In the genomic region with DNA sequence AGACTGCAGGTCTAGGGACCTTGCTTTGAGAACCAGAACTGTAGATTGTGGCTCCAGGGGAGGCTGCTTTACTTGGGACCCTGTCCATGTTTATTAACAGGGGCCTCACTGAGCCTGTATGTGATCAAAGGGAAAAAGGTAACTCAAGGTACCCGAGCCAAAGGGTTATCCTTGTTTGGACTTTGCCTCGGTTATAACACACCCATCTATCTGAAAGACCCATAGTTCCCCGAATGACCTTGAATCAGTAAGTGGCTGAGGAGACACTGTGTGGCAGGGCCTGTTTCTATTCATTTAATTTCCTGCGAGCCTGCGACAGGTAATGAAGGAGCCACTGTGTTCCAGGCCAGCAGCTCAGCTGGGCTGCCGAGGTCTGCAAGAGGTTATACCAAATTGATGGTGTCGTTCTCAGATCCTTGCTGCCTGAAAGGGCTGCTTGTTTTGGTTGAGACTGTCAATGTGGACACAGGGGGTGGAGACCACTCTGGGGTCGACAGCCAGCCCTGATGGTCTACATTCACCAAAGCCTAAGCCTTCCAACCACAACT, we compare ENCODE assay signal across 15 mouse cellular contexts. TPM values are rescaled to one million over a fixed set of nuclear protein-coding genes. Genes with fewer than 3 reads are reported as not detected.
A peak's percentile ranks its signal among the peaks of the same experiment; 100 is the strongest.
DNase-seq lines count a peak whose midpoint lies in the region; ATAC-seq lines count a peak whose summit lies in the region.
"Had no signal": no experiment of that assay in that cellular context is flagged by ENCODE, and none has a peak within 500 bp of the region (broad histone marks: within the 10 kb centered on the region; RNA-seq: fewer than 3 reads in every experiment).

No protein-coding gene starts in this region.

- H3K36me3 ChIP-seq in forebrain, embryonic 12.5 days (replicated peaks): peaks cover 10% of the 10 kb centered on the region
- H3K36me3 ChIP-seq in forebrain, embryonic 11.5 days (ENCODE audit: control insufficient read depth, insufficient read depth, low read length): no peaks in the 10 kb centered on the region
- peaks cover 3% of the 10 kb centered on the region; the same call in 1 of the 2 replicates for H3K36me3 ChIP-seq in limb, embryonic 11.5 days (ENCODE audit: control insufficient read depth, insufficient read depth, low read length)
- H3K36me3 ChIP-seq in limb, embryonic 10.5 days: peaks cover 50% of the 10 kb centered on the region
- peaks cover 24% of the 10 kb centered on the region for H3K36me3 ChIP-seq in embryonic facial prominence, embryonic 13.5 days

- WGBS in forebrain, embryonic 12.5 days: 74% methylated on average over 8 of the region's 8 CpGs
- 68% methylated on average over 8 of the region's 8 CpGs for WGBS in forebrain, embryonic 11.5 days
- 55% methylated on average over 8 of the region's 8 CpGs for WGBS in limb, embryonic 11.5 days
- 63% methylated on average over 8 of the region's 8 CpGs for WGBS in limb, embryonic 10.5 days
- 23% methylated on average over 8 of the region's 8 CpGs for WGBS in embryonic facial prominence, embryonic 13.5 days

- H3K27me3 ChIP-seq in forebrain, embryonic 12.5 days: no peaks in the 10 kb centered on the region
- H3K27me3 ChIP-seq in forebrain, embryonic 11.5 days (ENCODE audit: control insufficient read depth, insufficient read depth, low read length): no peaks in the 10 kb centered on the region
- no peaks in the 10 kb centered on the region for H3K27me3 ChIP-seq in limb, embryonic 11.5 days (ENCODE audit: control insufficient read depth, insufficient read depth, low read length)
- H3K27me3 ChIP-seq in limb, embryonic 10.5 days (ENCODE audit: low read depth, poor library complexity, severe bottlenecking): no peaks in the 10 kb centered on the region
- no peaks in the 10 kb centered on the region for H3K27me3 ChIP-seq in embryonic facial prominence, embryonic 13.5 days
- H3K27me3 ChIP-seq: CH12.LX; embryonic facial prominence, embryonic 15.5 days; liver, embryonic 12.5 days had no signal

- no peak overlapping the region for H3K4me2 ChIP-seq in forebrain, embryonic 12.5 days
- H3K4me2 ChIP-seq in forebrain, embryonic 11.5 days (ENCODE audit: low read depth, low read length, severe bottlenecking): no peak overlapping the region
- no peak overlapping the region for H3K4me2 ChIP-seq in limb, embryonic 11.5 days (ENCODE audit: low read depth, severe bottlenecking)
- no peak overlapping the region for H3K4me2 ChIP-seq in embryonic facial prominence, embryonic 13.5 days
- H3K4me2 ChIP-seq: embryonic facial prominence, embryonic 15.5 days; liver, embryonic 12.5 days had no signal

- ATAC-seq in forebrain, embryonic 12.5 days (ENCODE audit: low FRiP score): no peak
- no peak for ATAC-seq in forebrain, embryonic 11.5 days (replicated peaks; ENCODE audit: low FRiP score)
- no peak for ATAC-seq in limb, embryonic 11.5 days (ENCODE audit: insufficient number of reproducible peaks, low FRiP score, low TSS enrichment, low read depth)
- ATAC-seq in embryonic facial prominence, embryonic 13.5 days (ENCODE audit: insufficient number of reproducible peaks, insufficient read depth, low FRiP score, low TSS enrichment, low read depth): peak; percentile 52
- ATAC-seq: liver, embryonic 12.5 days had no signal

- peaks cover 5% of the 10 kb centered on the region for H3K4me1 ChIP-seq in forebrain, embryonic 12.5 days
- no peaks in the 10 kb centered on the region for H3K4me1 ChIP-seq in forebrain, embryonic 11.5 days (replicated peaks; ENCODE audit: control insufficient read depth, insufficient read depth, low read length)
- no peaks in the 10 kb centered on the region for H3K4me1 ChIP-seq in limb, embryonic 11.5 days (ENCODE audit: control insufficient read depth, insufficient read depth, low read length)
- H3K4me1 ChIP-seq in limb, embryonic 10.5 days: peaks cover 24% of the 10 kb centered on the region
- peaks cover 14% of the 10 kb centered on the region for H3K4me1 ChIP-seq in embryonic facial prominence, embryonic 13.5 days
- H3K4me1 ChIP-seq: liver, embryonic 12.5 days had no signal

- no peaks in the 10 kb centered on the region for H3K9me3 ChIP-seq in forebrain, embryonic 12.5 days
- H3K9me3 ChIP-seq in forebrain, embryonic 11.5 days (ENCODE audit: control insufficient read depth, low read length): no peaks in the 10 kb centered on the region
- H3K9me3 ChIP-seq in limb, embryonic 11.5 days (ENCODE audit: control insufficient read depth, low read length): no peaks in the 10 kb centered on the region
- no peaks in the 10 kb centered on the region for H3K9me3 ChIP-seq in limb, embryonic 10.5 days (replicated peaks)
- H3K9me3 ChIP-seq in embryonic facial prominence, embryonic 13.5 days: peaks cover 8% of the 10 kb centered on the region; the same call in 1 of the 2 replicates
- H3K9me3 ChIP-seq: embryonic facial prominence, embryonic 15.5 days; liver, embryonic 12.5 days had no signal

- no peak overlapping the region for H3K4me3 ChIP-seq in forebrain, embryonic 12.5 days (replicated peaks)
- H3K4me3 ChIP-seq in forebrain, embryonic 11.5 days (ENCODE audit: low read depth, low read length): no peak overlapping the region
- H3K4me3 ChIP-seq in limb, embryonic 11.5 days (ENCODE audit: low read depth, low read length): no peak overlapping the region
- H3K4me3 ChIP-seq in limb, embryonic 10.5 days: no peak overlapping the region
- no peak overlapping the region for H3K4me3 ChIP-seq in embryonic facial prominence, embryonic 13.5 days
- H3K4me3 ChIP-seq: embryonic facial prominence, embryonic 15.5 days; forebrain, embryonic 10.5 days; liver, embryonic 12.5 days had no signal

- no peak for DNase-seq in forebrain, embryonic 11.5 days (ENCODE audit: low spot score)
- peak; percentile 37 for DNase-seq in limb, embryonic 11.5 days (ENCODE audit: low spot score)
- no peak for DNase-seq in limb, embryonic 10.5 days (ENCODE audit: low spot score)
- DNase-seq in mesoderm, embryonic 11.5 days (ENCODE audit: low read depth, low spot score): peak; percentile 12
- no peak for DNase-seq in ovary, postnatal 36 days (ENCODE audit: low spot score)
- no peak for DNase-seq in left cerebral cortex, postnatal 4 days
- DNase-seq: cerebellum, adult 11 months; gastrocnemius, postnatal 25 days; thymus, adult 18-20 months had no signal

- H3K27ac ChIP-seq in forebrain, embryonic 12.5 days: peak overlapping the region; percentile 37; the same call in 1 of the 2 replicates
- H3K27ac ChIP-seq in forebrain, embryonic 11.5 days (ENCODE audit: low read depth, low read length): no peak overlapping the region
- no peak overlapping the region; the same call in 1 of the 2 replicates for H3K27ac ChIP-seq in limb, embryonic 11.5 days (replicated peaks; ENCODE audit: low read depth, low read length)
- no peak overlapping the region for H3K27ac ChIP-seq in limb, embryonic 10.5 days
- peak overlapping the region; percentile 33; the same call in 1 of the 2 replicates for H3K27ac ChIP-seq in embryonic facial prominence, embryonic 13.5 days
- H3K27ac ChIP-seq: embryonic facial prominence, embryonic 15.5 days; forebrain, embryonic 10.5 days; liver, embryonic 12.5 days had no signal

- intact Hi-C loops in left cerebral cortex, postnatal 4 days (cut with DNase I): no loop called here

- no peak overlapping the region for H3K9ac ChIP-seq in forebrain, embryonic 12.5 days
- no peak overlapping the region for H3K9ac ChIP-seq in forebrain, embryonic 11.5 days (ENCODE audit: low read length)
- H3K9ac ChIP-seq in limb, embryonic 11.5 days (ENCODE audit: low read length): no peak overlapping the region
- H3K9ac ChIP-seq in embryonic facial prominence, embryonic 13.5 days: no peak overlapping the region
- H3K9ac ChIP-seq: embryonic facial prominence, embryonic 15.5 days; liver, embryonic 12.5 days had no signal

RNA-seq across cellular contexts. Expression of a gene that starts 34.6 kb away (rescaled TPM):
- polyA plus RNA-seq in forebrain, embryonic 12.5 days (2016; fragmentation: Nextera tagmentation; extraction: Ambion mirVana): 67.3 and 69.4 TPM in 2 replicates
- polyA plus RNA-seq in forebrain, embryonic 11.5 days (2014; fragmentation: Nextera tagmentation; extraction: Ambion mirVana): 75.0 and 76.8 TPM in 2 replicates
- 72.9 and 74.5 TPM in 2 replicates for polyA plus RNA-seq in limb, embryonic 11.5 days (2014; fragmentation: Nextera tagmentation; extraction: Ambion mirVana)
- 74.5 and 77.7 TPM in 2 replicates for polyA plus RNA-seq in limb, embryonic 10.5 days (2016; fragmentation: Nextera tagmentation; extraction: Ambion mirVana)
- polyA plus RNA-seq in embryonic facial prominence, embryonic 13.5 days (2015; fragmentation: Nextera tagmentation; extraction: Ambion mirVana): 58.3 and 61.4 TPM in 2 replicates
- 10 to 100 TPM; 33.0 to 35.2 TPM for total RNA-seq in left cerebral cortex, postnatal 4 days (2021)

Comparison
In these comparisons a context has a peak if more than half of its experiments do, and no peak if none do; other contexts are left out.
1. H3K27ac ChIP-seq: peak in forebrain, embryonic 12.5 days (single experiment) and embryonic facial prominence, embryonic 13.5 days (single experiment); none in forebrain, embryonic 11.5 days (single experiment), limb, embryonic 11.5 days (single experiment) and limb, embryonic 10.5 days (single experiment).
2. DNase-seq: peak in limb, embryonic 11.5 days (single experiment) and mesoderm, embryonic 11.5 days (single experiment); none in forebrain, embryonic 11.5 days (single experiment), limb, embryonic 10.5 days (single experiment), ovary, postnatal 36 days (single experiment) and left cerebral cortex, postnatal 4 days (single experiment).